Mouse (Mus musculus): ENCODE measurements around the gene Phactr3.

- TF ChIP-seq UBTF (IDR thresholded peaks at IDR 0.05; ENCODE audit: borderline replicate concordance, insufficient read depth, low read depth, low read length), result no peak
- TF ChIP-seq CHD2 (IDR thresholded peaks at IDR 0.05; ENCODE audit: low read length), result no peak
- no peak for TF ChIP-seq USF1 (IDR thresholded peaks at IDR 0.05; ENCODE audit: low read depth, low read length)
- TF ChIP-seq TAL1 (IDR thresholded peaks at IDR 0.05; ENCODE audit: low read length), result no peak
- no peak for TF ChIP-seq CTCF (IDR thresholded peaks at IDR 0.05 in 2 of 3, conservative IDR thresholded peaks at IDR 0.05 in 1 of 3; ENCODE audit: control insufficient read depth in 1 of 3, insufficient read depth in 1 of 3, low read depth in 2 of 3, low read length in 3 of 3, poor library complexity in 1 of 3, severe bottlenecking in 1 of 3)
- no peak for TF ChIP-seq SMC3 (IDR thresholded peaks at IDR 0.05; ENCODE audit: low read depth, low read length)
- TF ChIP-seq EP300 (IDR thresholded peaks at IDR 0.05; ENCODE audit: low read depth in 1 of 2, low read length in 2 of 2), result no peak
- TF ChIP-seq TBP (IDR thresholded peaks at IDR 0.05; ENCODE audit: low read depth, low read length), result no peak
- TF ChIP-seq GATA1 (IDR thresholded peaks at IDR 0.05; ENCODE audit: low read depth, low read length), result no peak
- no peak for TF ChIP-seq POLR2A (IDR thresholded peaks at IDR 0.05; ENCODE audit: control insufficient read depth in 1 of 2, insufficient read depth in 1 of 2, low read depth in 1 of 2, low read length in 2 of 2, poor library complexity in 1 of 2)
- no peak for TF ChIP-seq MAX (IDR thresholded peaks at IDR 0.05; ENCODE audit: low read length)
Measured at GRCm38 (mm10) chr2:178246767-178247166, 128.0 kb downstream of the Phactr3 start.

Measured in MEL (cell line).